Mouse (Mus musculus) myocyte (in vitro differentiated cells): Measurements from ENCODE around the gene Pdlim5.

ENCODE experiments used
- MAX ChIP-seq: IDR thresholded peaks from one replicate; pipeline ENCODE4 v1.6.1; 2011; ENCODE audit warnings: low read depth, mild to moderate bottlenecking, control low read depth
- POLR2AphosphoS2 ChIP-seq: IDR thresholded peaks from one replicate; pipeline ENCODE4 v1.6.1; 2011; ENCODE audit warnings: low read depth, control low read depth; ENCODE audit not compliant: insufficient read length

DNA sequence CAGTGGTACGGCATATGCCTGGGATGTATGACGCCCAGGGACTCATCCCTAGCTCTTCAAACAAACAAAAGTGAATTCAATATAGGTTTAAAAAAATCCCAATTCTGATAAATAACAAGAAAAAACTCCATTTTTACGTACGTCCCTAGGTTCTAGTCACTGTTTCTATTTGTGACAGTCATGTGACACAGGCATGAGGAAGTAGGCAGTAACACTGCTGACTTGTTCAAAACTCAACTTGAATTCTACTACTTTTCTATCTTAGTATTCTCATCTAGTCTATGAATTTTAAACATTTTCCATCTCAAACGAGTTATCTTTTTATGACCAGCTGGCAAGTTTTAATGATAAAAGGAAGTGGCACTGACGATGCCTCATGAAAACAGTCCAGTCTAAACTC, 122.2 kb downstream of the Pdlim5 start:
- TF ChIP-seq POLR2AphosphoS2 (no peak), MAX (no peak)
